8 mouse cellular contexts compared by ENCODE assay signal in the genomic region with DNA sequence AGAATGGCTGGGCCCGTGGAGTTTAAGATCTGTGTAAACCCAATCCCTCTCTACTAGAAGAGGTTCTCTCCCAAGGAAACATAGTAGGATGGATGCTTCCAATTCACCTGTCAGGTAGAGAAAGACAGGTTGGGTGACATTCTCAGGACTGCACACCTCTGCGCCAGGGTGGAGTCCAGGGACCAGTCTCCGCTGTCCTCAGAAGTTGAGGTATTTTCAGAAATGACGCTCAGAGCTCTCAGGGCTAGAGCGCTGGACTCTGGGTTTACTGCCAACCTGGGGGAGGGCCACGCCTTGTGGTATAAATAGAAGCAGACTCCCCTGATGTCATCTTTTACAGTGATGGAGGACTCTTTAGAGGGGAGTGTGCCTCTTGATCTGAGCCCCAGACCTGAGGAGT. TPM values are rescaled to one million over a fixed set of nuclear protein-coding genes. Genes with fewer than 3 reads are reported as not detected.
DNase-seq lines count a peak whose midpoint lies in the region; ATAC-seq and TF ChIP-seq lines count a peak whose summit lies in the region.

No protein-coding gene starts in this region.

- H3K36me3 ChIP-seq in kidney, adult 2 months (ENCODE audit: control insufficient read depth, insufficient read depth, low read length): no peaks in the 10 kb centered on the region
- H3K36me3 ChIP-seq in forebrain, embryonic 14.5 days (ENCODE audit: control insufficient read depth, insufficient read depth, low read length): 0 out of 2 replicates have a peak, but pooled peaks cover 2% of the 10 kb centered on the region
- H3K36me3 ChIP-seq in hindbrain, embryonic 12.5 days: peaks cover 4% of the 10 kb centered on the region
- H3K36me3 ChIP-seq in lung, postnatal 0 days (ENCODE audit: insufficient read depth, low read length): 0 out of 2 replicates have a peak, but pooled peaks cover 4% of the 10 kb centered on the region

- no peak overlapping the region for H3K9ac ChIP-seq in forebrain, embryonic 14.5 days (ENCODE audit: low read length)
- H3K9ac ChIP-seq in hindbrain, embryonic 12.5 days: no peak overlapping the region; the same call in 1 of the 2 replicates
- H3K9ac ChIP-seq in lung, postnatal 0 days (replicated peaks; ENCODE audit: low read depth): peak overlapping the region; percentile 35; the same call in 1 of the 2 replicates

- peak overlapping the region; percentile 54 for H3K27ac ChIP-seq in kidney, adult 2 months (ENCODE audit: insufficient read depth, low read depth, low read length)
- H3K27ac ChIP-seq in forebrain, embryonic 14.5 days (ENCODE audit: low read depth, low read length): no peak overlapping the region
- H3K27ac ChIP-seq in hindbrain, embryonic 12.5 days: peak overlapping the region; percentile 71
- peak overlapping the region; percentile 95 for H3K27ac ChIP-seq in lung, postnatal 0 days (ENCODE audit: low read length)

- intact Hi-C loops in left cerebral cortex, postnatal 4 days (cut with DNase I): no loop called here

- H3K4me2 ChIP-seq in forebrain, embryonic 14.5 days (ENCODE audit: low read length): peak overlapping the region; percentile 75; the same call in 1 of the 2 replicates
- peak overlapping the region; percentile 80 for H3K4me2 ChIP-seq in hindbrain, embryonic 12.5 days (replicated peaks)
- peak overlapping the region; percentile 64 for H3K4me2 ChIP-seq in lung, postnatal 0 days (replicated peaks; ENCODE audit: low read depth, low read length)

- TF ChIP-seq CTCF in kidney, adult 2 months (conservative IDR thresholded peaks at IDR 0.05; ENCODE audit: insufficient read depth, insufficient read length, low read depth, low read length): no peak
- TF ChIP-seq CTCF in lung, postnatal 0 days (IDR thresholded peaks at IDR 0.05): no peak

- WGBS in kidney, adult 2 months: 68% methylated on average over 6 of the region's 6 CpGs
- WGBS in forebrain, embryonic 14.5 days: 85% methylated on average over 6 of the region's 6 CpGs
- WGBS in hindbrain, embryonic 12.5 days: 84% methylated on average over 6 of the region's 6 CpGs
- WGBS in lung, postnatal 0 days: 33% methylated on average over 6 of the region's 6 CpGs

- H3K4me3 ChIP-seq in kidney, adult 2 months (ENCODE audit: insufficient read depth, low read depth, low read length): no peak overlapping the region
- H3K4me3 ChIP-seq in forebrain, embryonic 14.5 days (ENCODE audit: low read depth, low read length): no peak overlapping the region
- H3K4me3 ChIP-seq in hindbrain, embryonic 12.5 days: peak overlapping the region; percentile 56; the same call in 1 of the 2 replicates
- H3K4me3 ChIP-seq in lung, postnatal 0 days (ENCODE audit: low read depth, low read length): peak overlapping the region; percentile 48

- no peaks in the 10 kb centered on the region for H3K9me3 ChIP-seq in forebrain, embryonic 14.5 days (replicated peaks; ENCODE audit: control insufficient read depth, low read length)
- no peaks in the 10 kb centered on the region for H3K9me3 ChIP-seq in hindbrain, embryonic 12.5 days (replicated peaks)
- no peaks in the 10 kb centered on the region for H3K9me3 ChIP-seq in lung, postnatal 0 days (ENCODE audit: low read length)

- DNase-seq in kidney, adult 2 months: no peak
- no peak for DNase-seq in kidney, adult 8-10 months
- DNase-seq in forebrain, embryonic 14.5 days (ENCODE audit: low spot score): no peak
- peak; percentile 91 for DNase-seq in lung, postnatal 0 days (ENCODE audit: low spot score)
- DNase-seq in left cerebral cortex, adult 11 months (ENCODE audit: low spot score): no peak
- DNase-seq in left cerebral cortex, postnatal 4 days: no peak

- TF ChIP-seq EP300 in lung, postnatal 0 days (IDR thresholded peaks at IDR 0.05): peak; percentile 37; the same call in 1 of the 2 replicates

- H3K4me1 ChIP-seq in kidney, adult 2 months (ENCODE audit: control insufficient read depth, insufficient read depth, low read length): no peaks in the 10 kb centered on the region
- peaks cover 4% of the 10 kb centered on the region for H3K4me1 ChIP-seq in forebrain, embryonic 14.5 days (ENCODE audit: control insufficient read depth, insufficient read depth, low read length)
- H3K4me1 ChIP-seq in hindbrain, embryonic 12.5 days: peaks cover 16% of the 10 kb centered on the region
- peaks cover 18% of the 10 kb centered on the region; the same call in 1 of the 2 replicates for H3K4me1 ChIP-seq in lung, postnatal 0 days (ENCODE audit: insufficient read depth, low read depth, low read length)

- no peak for ATAC-seq in forebrain, embryonic 14.5 days
- ATAC-seq in hindbrain, embryonic 12.5 days (ENCODE audit: low FRiP score): no peak
- ATAC-seq in lung, postnatal 0 days: peak; percentile 67
- ATAC-seq in megakaryocyte progenitor cell, adult 5-6 weeks (replicated peaks; ENCODE audit: poor library complexity): no peak

- H3K27me3 ChIP-seq in kidney, adult 2 months (replicated peaks; ENCODE audit: control insufficient read depth, insufficient read depth, low read length): no peaks in the 10 kb centered on the region
- H3K27me3 ChIP-seq in forebrain, embryonic 14.5 days (replicated peaks; ENCODE audit: control insufficient read depth, insufficient read depth, low read length): no peaks in the 10 kb centered on the region
- H3K27me3 ChIP-seq in hindbrain, embryonic 12.5 days: no peaks in the 10 kb centered on the region
- no peaks in the 10 kb centered on the region for H3K27me3 ChIP-seq in lung, postnatal 0 days (replicated peaks; ENCODE audit: insufficient read depth, low read length)

- TF ChIP-seq POLR2A in kidney, adult 2 months (IDR thresholded peaks at IDR 0.05; ENCODE audit: low read depth, low read length): no peak

RNA-seq across cellular contexts. Expression of a gene that starts 0.6 kb away (rescaled TPM):
- polyA plus RNA-seq in kidney, adult 2 months (2012; rRNA removed): 12.3 and 14.2 TPM in 2 replicates
- polyA plus RNA-seq in forebrain, embryonic 14.5 days (2014; fragmentation: Nextera tagmentation; extraction: Ambion mirVana): 39.0 and 41.6 TPM in 2 replicates
- polyA plus RNA-seq in hindbrain, embryonic 12.5 days (2016; fragmentation: Nextera tagmentation; extraction: Ambion mirVana): 42.1 and 44.2 TPM in 2 replicates
- polyA plus RNA-seq in lung, postnatal 0 days (2015; fragmentation: Nextera tagmentation; extraction: Ambion mirVana): 28.6 and 30.9 TPM in 2 replicates
- 10 to 100 TPM; 28.2 to 30.4 TPM for total RNA-seq in left cerebral cortex, postnatal 4 days (2021)
- 5.3 and 7.7 TPM in 2 replicates for total RNA-seq in megakaryocyte progenitor cell, adult 5-6 weeks (2015)
- total RNA-seq in megakaryocyte progenitor cell, adult 5-6 weeks (2017): 5.6 and 6.0 TPM in 2 replicates

RNA-seq across cellular contexts. Expression of a gene that starts 41.6 kb away (rescaled TPM):
- polyA plus RNA-seq in kidney, adult 2 months (2012; rRNA removed): 10.4 and 12.2 TPM in 2 replicates
- polyA plus RNA-seq in forebrain, embryonic 14.5 days (2014; fragmentation: Nextera tagmentation; extraction: Ambion mirVana): 8.2 and 8.5 TPM in 2 replicates
- polyA plus RNA-seq in hindbrain, embryonic 12.5 days (2016; fragmentation: Nextera tagmentation; extraction: Ambion mirVana): 9.1 and 10.7 TPM in 2 replicates
- 14.6 and 17.2 TPM in 2 replicates for polyA plus RNA-seq in lung, postnatal 0 days (2015; fragmentation: Nextera tagmentation; extraction: Ambion mirVana)
- total RNA-seq in left cerebral cortex, postnatal 4 days (2021): 10 to 100 TPM; 28.6 to 31.7 TPM
- total RNA-seq in megakaryocyte progenitor cell, adult 5-6 weeks (2015): 85.9 and 109 TPM in 2 replicates
- total RNA-seq in megakaryocyte progenitor cell, adult 5-6 weeks (2017): 143 and 168 TPM in 2 replicates

Comparison
In these comparisons a context has a peak if more than half of its experiments do, and no peak if none do; other contexts are left out.
1. H3K4me3 ChIP-seq: peak in hindbrain, embryonic 12.5 days (single experiment) and lung, postnatal 0 days (single experiment); none in kidney, adult 2 months (single experiment) and forebrain, embryonic 14.5 days (single experiment).
2. Peak in every context shown above with its lines, with median percentiles within 50 percentile points of each other: H3K4me2 ChIP-seq.